Mouse (Mus musculus) hindbrain, embryonic 15.5 days (tissue): Measurements from ENCODE around the gene Olfr525. TPM values are rescaled to one million over a fixed set of nuclear protein-coding genes. Genes with fewer than 3 reads are reported as not detected.

ENCODE experiments used
- polyA plus RNA-seq: library from polyadenylated mRNA; unstranded; fragments of >200 nt; fragmentation: Nextera tagmentation; extraction: Ambion mirVana; gene quantifications from 2 replicates; pipeline ENCODE4 v1.2.1, GENCODE M21; 2015

Olfr525 gene
- polyA plus RNA-seq, 1 experiment from 2014 or later = not detected

Other genes starting within 250 kb of the Olfr525 start
- gene Caly, start 238.3 kb upstream of the Olfr525 start, polyA plus RNA-seq = 279 and 296 TPM in 2 replicates
- gene Prap1, start 227.5 kb upstream of the Olfr525 start, polyA plus RNA-seq = not detected in 2 replicates
- gene Fuom, start 218.4 kb upstream of the Olfr525 start, polyA plus RNA-seq = 37.6 and 41.2 TPM in 2 replicates
- gene Paox, start 205.1 kb upstream of the Olfr525 start, polyA plus RNA-seq = 7.7 and 9.6 TPM in 2 replicates
- gene Echs1, start 204.4 kb upstream of the Olfr525 start, polyA plus RNA-seq = 115 and 120 TPM in 2 replicates
- gene Mtg1, start 183.3 kb upstream of the Olfr525 start, polyA plus RNA-seq = 27.4 and 31.1 TPM in 2 replicates
- 24.9 and 28.2 TPM in 2 replicates for gene Sprn, start 166.0 kb upstream of the Olfr525 start, polyA plus RNA-seq
- not detected in 2 replicates for gene Olfr522, start 156.1 kb upstream of the Olfr525 start, polyA plus RNA-seq
- not detected in 2 replicates for gene Olfr523, start 147.6 kb upstream of the Olfr525 start, polyA plus RNA-seq
- not detected in 2 replicates for gene Olfr524, start 114.9 kb upstream of the Olfr525 start, polyA plus RNA-seq
- gene Cd163l1, start 102.6 kb upstream of the Olfr525 start, polyA plus RNA-seq = 0.04 TPM in 1 of 2 replicates, not detected in the other
- not detected in 2 replicates for gene 5830411N06Rik, start 73.6 kb upstream of the Olfr525 start, polyA plus RNA-seq
- gene Olfr527, start 13.2 kb downstream of the Olfr525 start, polyA plus RNA-seq = not detected in 2 replicates
- gene Olfr60, start 40.8 kb downstream of the Olfr525 start, polyA plus RNA-seq = not detected in 2 replicates
- gene Olfr530, start 55.5 kb downstream of the Olfr525 start, polyA plus RNA-seq = not detected in 2 replicates
- not detected in 2 replicates for gene Olfr531, start 82.1 kb downstream of the Olfr525 start, polyA plus RNA-seq
- not detected in 2 replicates for gene Olfr532, start 100.8 kb downstream of the Olfr525 start, polyA plus RNA-seq
- not detected in 2 replicates for gene Olfr533, start 142.5 kb downstream of the Olfr525 start, polyA plus RNA-seq
- not detected in 2 replicates for gene Olfr535, start 163.4 kb downstream of the Olfr525 start, polyA plus RNA-seq
- not detected in 2 replicates for gene Olfr536, start 186.5 kb downstream of the Olfr525 start, polyA plus RNA-seq
- not detected in 2 replicates for gene Olfr538, start 247.0 kb downstream of the Olfr525 start, polyA plus RNA-seq